Mouse (Mus musculus) kidney, embryonic 15.5 days (tissue): Measurements from ENCODE around the gene Adam17. TPM values are rescaled to one million over a fixed set of nuclear protein-coding genes. Genes with fewer than 3 reads are reported as not detected.

Experiments
- ATAC-seq: fragments of 200-750 bp; cut with Nextera tagmentation; replicated peaks from 2 replicates; pipeline ENCODE4 v1.8.0; 2017; ENCODE audit warnings: moderate TSS enrichment; ENCODE audit not compliant: low FRiP score
- H3K27ac ChIP-seq: fragments of 300-500 bp; sonication (generic); 2 replicates; pipeline ENCODE4 v1.5.1; 2015; ENCODE audit warnings: mild to moderate bottlenecking, inconsistent platforms
- H3K27me3 ChIP-seq: fragments of 300-500 bp; sonication (generic); 2 replicates; pipeline ENCODE4 v1.6.1; 2015; ENCODE audit warnings: inconsistent platforms
- H3K36me3 ChIP-seq: fragments of 300-500 bp; sonication (generic); 2 replicates; pipeline ENCODE4 v1.6.1; 2015; ENCODE audit warnings: inconsistent platforms
- H3K4me1 ChIP-seq: fragments of 300-500 bp; sonication (generic); 2 replicates; pipeline ENCODE4 v1.6.1; 2015; ENCODE audit warnings: inconsistent platforms
- H3K4me2 ChIP-seq: fragments of 300-500 bp; sonication (generic); 2 replicates; pipeline ENCODE4 v1.6.1; 2015; ENCODE audit warnings: moderate library complexity, mild to moderate bottlenecking, inconsistent platforms
- H3K4me3 ChIP-seq: fragments of 300-500 bp; sonication (generic); replicated peaks from 2 replicates; pipeline ENCODE4 v1.5.1; 2015; ENCODE audit warnings: mild to moderate bottlenecking, inconsistent platforms
- H3K9ac ChIP-seq: fragments of 300-500 bp; sonication (generic); 2 replicates; pipeline ENCODE4 v1.6.1; 2015; ENCODE audit warnings: mild to moderate bottlenecking, inconsistent platforms
- H3K9me3 ChIP-seq: fragments of 300-500 bp; sonication (generic); replicated peaks from 2 replicates; pipeline ENCODE4 v1.6.1; 2016; ENCODE audit warnings: inconsistent platforms
- WGBS: fragments of 180-500 bp; shearing (Covaris S2); methylation state at CpG from one replicate; pipeline ENCODE4 v1.1.7; 2015; ENCODE audit warnings: mixed read lengths; 5-methylcytosine and 5-hydroxymethylcytosine counted together
- polyA plus RNA-seq: library from polyadenylated mRNA; unstranded; fragments of >200 nt; fragmentation: Nextera tagmentation; extraction: Ambion mirVana; gene quantifications from 2 replicates; pipeline ENCODE4 v1.2.1, GENCODE M21; 2015

The Adam17 gene
- polyA plus RNA-seq, 1 experiment from 2014 or later = 44.9 TPM

DNA sequence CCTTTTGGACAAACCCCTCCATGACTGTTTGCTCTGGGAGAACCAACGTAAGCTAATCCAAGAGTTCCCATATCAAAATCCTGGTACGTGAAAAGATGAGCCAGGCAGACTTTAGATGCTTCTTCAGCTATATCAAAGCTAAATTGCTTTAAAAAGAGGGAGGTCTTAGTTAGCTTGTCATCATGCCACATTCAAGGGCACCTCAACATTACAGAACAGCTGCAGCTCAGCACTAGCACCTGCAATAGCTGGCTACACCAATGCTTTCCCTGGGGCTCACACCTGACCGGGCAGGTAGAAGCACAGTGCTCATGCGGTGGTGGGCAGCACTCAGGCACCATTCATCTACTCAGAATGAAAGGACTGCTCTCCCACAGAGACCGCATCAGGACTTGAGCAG is 32.8 kb downstream of the Adam17 start:
- Histone ChIP-seq H3K27ac (no peak overlapping the region), H3K4me1 (no peaks in the 10 kb centered on the region)

DNA sequence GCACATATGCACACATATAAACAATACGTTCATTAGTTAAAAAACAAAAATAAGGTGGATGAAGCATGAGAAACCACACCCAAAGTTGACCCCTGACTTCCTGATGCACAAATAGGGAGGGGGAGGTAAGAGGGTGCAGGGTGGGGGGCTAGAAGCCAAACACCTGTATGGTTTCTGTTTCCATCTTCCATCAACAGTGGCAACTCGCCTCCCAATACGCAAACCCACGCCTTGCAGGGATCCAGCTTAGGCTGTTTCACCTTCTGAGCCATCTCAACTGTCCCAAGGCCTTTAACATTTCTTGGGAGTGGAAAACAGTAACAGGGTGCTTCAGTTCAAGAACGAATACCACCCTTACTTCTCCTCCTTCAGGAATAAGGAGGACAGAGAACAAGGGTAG is 36.3 kb downstream of the Adam17 start:
- Histone ChIP-seq H3K9ac (no peak overlapping the region), H3K27me3 (no peaks in the 10 kb centered on the region), H3K36me3 (peaks cover 85% of the 10 kb centered on the region), H3K4me1 (no peaks in the 10 kb centered on the region), H3K27ac (no peak overlapping the region), H3K4me2 (no peak overlapping the region), H3K4me3 (no peak overlapping the region), H3K9me3 (no peaks in the 10 kb centered on the region)
- ATAC-seq = no peak
- 96% methylated on average over 5 of the region's 5 CpGs for WGBS

More for the DNA sequence above, 32.8 kb downstream of the Adam17 start:
- Histone ChIP-seq H3K36me3 (peaks cover 75% of the 10 kb centered on the region), H3K4me2 (no peak overlapping the region), H3K9me3 (no peaks in the 10 kb centered on the region), H3K27me3 (no peaks in the 10 kb centered on the region), H3K9ac (no peak overlapping the region), H3K4me3 (no peak overlapping the region)
- WGBS = 95% methylated on average over 5 of the region's 5 CpGs
- ATAC-seq = no peak

DNA sequence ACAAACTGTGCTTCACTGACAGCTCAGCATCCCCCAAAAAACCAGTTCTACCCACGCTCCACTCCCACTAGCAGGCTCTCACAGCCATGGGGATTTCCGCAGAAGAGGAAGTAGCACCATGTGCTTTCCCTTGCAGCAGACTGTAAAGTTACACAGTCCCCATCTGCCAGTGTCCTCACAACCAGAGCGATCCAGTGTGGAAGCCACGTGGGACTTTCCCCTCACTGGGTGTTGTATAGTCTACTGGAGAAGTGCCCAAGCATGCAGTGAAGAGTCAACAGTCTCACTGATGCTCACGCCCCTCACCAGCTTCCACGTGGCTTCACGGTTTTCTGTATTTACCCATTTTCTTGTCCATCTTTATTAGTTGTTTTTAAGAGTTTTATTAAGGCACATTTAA is 37.6 kb downstream of the Adam17 start:
- 87% methylated on average over 7 of the region's 7 CpGs for WGBS
- H3K36me3 ChIP-seq = peaks cover 89% of the 10 kb centered on the region
- H3K4me2 ChIP-seq = no peak overlapping the region
- H3K9me3 ChIP-seq = no peaks in the 10 kb centered on the region
- H3K27ac ChIP-seq = no peak overlapping the region
- ATAC-seq = no peak
- no peaks in the 10 kb centered on the region for H3K27me3 ChIP-seq
- H3K4me3 ChIP-seq = no peak overlapping the region
- H3K9ac ChIP-seq = no peak overlapping the region
- H3K4me1 ChIP-seq = no peaks in the 10 kb centered on the region

DNA sequence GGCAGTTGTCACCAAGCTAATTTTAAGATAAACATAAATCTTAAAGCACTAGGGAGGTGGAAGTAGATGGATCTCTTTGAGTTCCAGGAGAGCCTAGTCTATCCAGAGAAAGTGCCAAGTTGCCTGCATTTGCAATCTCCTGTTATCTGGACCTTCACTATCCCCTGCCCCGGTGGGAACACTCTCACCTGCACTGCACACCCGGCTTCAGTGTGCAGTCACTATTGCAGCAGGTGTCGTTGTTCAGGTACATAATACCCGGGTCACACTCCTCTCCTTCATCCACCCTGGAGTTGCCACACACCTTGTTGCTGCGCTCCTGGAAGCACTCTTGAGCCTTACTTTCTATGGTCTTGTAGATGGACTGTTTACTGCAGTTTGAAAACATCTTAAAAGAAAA is 39.7 kb downstream of the Adam17 start:
- Histone ChIP-seq H3K4me1 (no peaks in the 10 kb centered on the region), H3K4me2 (no peak overlapping the region), H3K27ac (no peak overlapping the region), H3K9me3 (no peaks in the 10 kb centered on the region), H3K36me3 (peaks cover 90% of the 10 kb centered on the region), H3K4me3 (no peak overlapping the region), H3K9ac (no peak overlapping the region), H3K27me3 (no peaks in the 10 kb centered on the region)
- 95% methylated on average over 5 of the region's 5 CpGs for WGBS
- no peak for ATAC-seq

DNA sequence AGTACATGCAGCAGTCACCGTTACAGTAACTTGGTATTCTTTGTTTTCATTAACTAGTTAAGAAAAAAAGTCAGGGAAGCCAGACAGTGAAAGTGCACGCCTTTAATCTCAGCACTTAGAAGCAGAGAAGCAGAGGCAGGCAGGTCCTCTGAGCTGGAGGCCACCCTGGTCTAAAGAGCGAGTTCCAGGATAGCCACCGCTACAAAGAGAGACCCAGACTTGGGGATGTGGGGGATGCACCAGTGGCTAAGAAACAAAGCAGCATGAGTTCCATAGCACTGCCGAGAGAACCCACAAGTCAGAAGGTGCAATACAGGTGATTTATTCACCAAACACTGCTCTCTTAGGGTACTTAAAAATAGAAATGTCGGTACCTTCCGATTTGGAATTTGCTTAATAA is 40.4 kb downstream of the Adam17 start:
- peaks cover 89% of the 10 kb centered on the region for H3K36me3 ChIP-seq
- no peak for ATAC-seq
- H3K9me3 ChIP-seq = no peaks in the 10 kb centered on the region
- no peaks in the 10 kb centered on the region for H3K4me1 ChIP-seq
- H3K27ac ChIP-seq = no peak overlapping the region
- H3K9ac ChIP-seq = no peak overlapping the region
- WGBS = 92% methylated on average over 7 of the region's 7 CpGs
- no peak overlapping the region for H3K4me2 ChIP-seq
- H3K27me3 ChIP-seq = no peaks in the 10 kb centered on the region
- no peak overlapping the region for H3K4me3 ChIP-seq

DNA sequence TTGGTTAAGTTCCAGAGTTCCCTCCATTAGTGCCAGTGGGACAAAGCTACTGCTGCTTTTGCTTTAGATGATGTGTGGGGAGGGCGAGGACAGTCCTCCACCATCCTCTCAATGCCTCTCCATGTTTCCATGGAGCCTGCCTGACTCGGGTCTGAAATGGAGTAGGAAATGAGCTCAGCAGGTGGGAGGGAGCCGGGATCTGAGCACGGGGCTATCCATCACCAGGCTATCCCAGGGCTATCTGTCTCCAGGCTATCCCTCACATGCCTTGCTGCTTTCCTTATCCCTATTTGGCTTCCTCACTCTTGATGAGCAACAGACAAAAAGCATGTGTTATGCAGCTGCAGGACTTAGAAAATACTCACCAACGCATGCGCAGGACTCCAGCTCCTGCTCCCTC is 41.7 kb downstream of the Adam17 start:
- Histone ChIP-seq H3K36me3 (peaks cover 94% of the 10 kb centered on the region), H3K4me1 (no peaks in the 10 kb centered on the region)
- 85% methylated on average over 6 of the region's 6 CpGs for WGBS

DNA sequence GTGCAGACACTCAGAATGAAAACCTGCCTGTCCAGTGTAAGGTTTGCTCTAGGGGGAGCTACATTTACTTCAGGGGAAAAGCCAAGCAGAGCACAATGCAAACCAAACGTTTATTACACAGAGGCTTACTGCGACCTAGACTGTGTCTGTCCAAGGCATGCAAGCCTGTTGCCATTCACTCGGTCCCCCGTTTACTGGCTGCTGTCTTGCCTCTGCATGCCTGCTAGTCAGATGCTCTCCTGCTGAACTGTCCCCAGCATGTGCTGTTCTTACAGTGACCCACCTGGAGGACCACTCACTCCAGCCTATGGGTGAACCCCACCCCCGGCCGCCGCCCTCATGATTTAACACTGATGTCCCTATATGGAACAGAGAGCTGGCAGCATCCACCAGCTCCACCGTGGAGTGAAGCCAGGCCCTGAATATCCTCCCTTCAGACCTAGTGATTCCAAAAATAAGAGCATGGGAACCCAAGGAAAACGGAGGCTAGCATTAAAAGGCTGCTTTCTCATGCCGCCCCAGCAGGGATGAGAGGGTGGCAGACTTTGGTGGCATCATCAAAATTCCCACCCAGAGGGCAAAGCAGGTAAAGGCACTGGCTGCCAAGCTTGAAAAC is 42.4 kb downstream of the Adam17 start:
- Histone ChIP-seq H3K9ac (no peak overlapping the region), H3K36me3 (peaks cover 94% of the 10 kb centered on the region), H3K4me1 (no peaks in the 10 kb centered on the region), H3K27me3 (no peaks in the 10 kb centered on the region), H3K4me3 (no peak overlapping the region), H3K9me3 (no peaks in the 10 kb centered on the region), H3K27ac (no peak overlapping the region), H3K4me2 (no peak overlapping the region)
- WGBS = 88% methylated on average over 10 of the region's 10 CpGs
- no peak for ATAC-seq

More for the DNA sequence above, 41.7 kb downstream of the Adam17 start:
- no peak overlapping the region for H3K4me3 ChIP-seq
- no peak for ATAC-seq
- H3K27me3 ChIP-seq = no peaks in the 10 kb centered on the region
- no peak overlapping the region for H3K9ac ChIP-seq
- no peak overlapping the region for H3K27ac ChIP-seq
- no peak overlapping the region for H3K4me2 ChIP-seq
- H3K9me3 ChIP-seq = no peaks in the 10 kb centered on the region

DNA sequence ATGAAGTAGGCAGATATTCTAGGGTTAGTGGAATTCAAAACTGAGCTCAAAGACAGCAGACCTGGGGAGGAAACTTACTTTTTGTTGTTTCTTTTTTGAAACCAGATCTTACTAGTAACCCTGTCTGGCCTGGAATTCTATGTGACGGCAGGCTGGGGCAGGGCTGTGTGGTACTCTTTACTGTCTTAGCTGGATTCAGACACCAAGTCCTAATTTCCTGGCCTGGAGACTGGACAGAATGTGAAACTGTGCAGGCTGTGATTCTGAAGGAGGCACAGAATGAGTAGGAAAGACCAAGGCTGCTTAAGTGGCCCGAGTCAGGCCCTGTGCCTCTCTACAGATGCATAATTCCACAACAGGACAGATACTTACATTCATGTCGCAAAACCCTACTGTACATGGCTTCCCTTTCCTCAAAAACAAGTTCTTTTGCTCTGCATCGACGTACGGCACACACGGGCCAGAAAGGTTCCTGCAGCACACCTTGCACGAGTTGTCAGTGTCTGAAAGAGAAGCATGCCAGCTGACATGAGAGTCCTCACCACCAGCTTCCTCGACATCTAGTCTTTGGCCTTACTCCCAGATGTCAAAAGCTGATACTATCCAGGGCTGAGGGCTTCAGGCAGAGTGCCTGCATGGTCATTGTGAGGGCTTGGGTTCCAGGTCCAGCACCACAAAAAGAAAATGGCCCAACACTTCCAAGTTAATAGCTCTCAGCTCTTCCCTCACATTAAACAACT is 43.6 kb downstream of the Adam17 start:
- Histone ChIP-seq H3K4me2 (no peak overlapping the region), H3K27me3 (no peaks in the 10 kb centered on the region), H3K4me1 (no peaks in the 10 kb centered on the region), H3K9ac (no peak overlapping the region), H3K9me3 (no peaks in the 10 kb centered on the region), H3K27ac (no peak overlapping the region), H3K36me3 (peaks cover 94% of the 10 kb centered on the region), H3K4me3 (no peak overlapping the region)
- WGBS = 85% methylated on average over 9 of the region's 9 CpGs
- no peak for ATAC-seq

DNA sequence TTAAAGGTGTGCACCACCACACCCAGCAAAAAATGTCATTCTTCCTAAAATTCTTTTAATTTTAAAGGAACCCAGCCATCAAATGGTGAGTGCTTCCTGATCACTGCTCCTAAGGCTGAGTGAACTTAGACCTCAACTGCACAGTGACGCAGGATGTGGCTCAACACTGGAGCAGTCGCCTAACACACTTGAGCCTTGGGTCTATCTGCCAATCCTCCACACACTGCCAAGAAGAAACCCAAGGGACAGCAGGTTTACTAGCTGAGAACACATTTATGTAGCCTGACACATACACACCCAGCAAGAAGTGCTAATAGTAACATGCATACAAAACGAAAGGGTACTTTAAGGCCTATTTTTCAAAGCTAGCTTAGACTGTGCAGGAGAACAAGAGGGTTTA is 47.1 kb downstream of the Adam17 start:
- no peak overlapping the region for H3K27ac ChIP-seq

DNA sequence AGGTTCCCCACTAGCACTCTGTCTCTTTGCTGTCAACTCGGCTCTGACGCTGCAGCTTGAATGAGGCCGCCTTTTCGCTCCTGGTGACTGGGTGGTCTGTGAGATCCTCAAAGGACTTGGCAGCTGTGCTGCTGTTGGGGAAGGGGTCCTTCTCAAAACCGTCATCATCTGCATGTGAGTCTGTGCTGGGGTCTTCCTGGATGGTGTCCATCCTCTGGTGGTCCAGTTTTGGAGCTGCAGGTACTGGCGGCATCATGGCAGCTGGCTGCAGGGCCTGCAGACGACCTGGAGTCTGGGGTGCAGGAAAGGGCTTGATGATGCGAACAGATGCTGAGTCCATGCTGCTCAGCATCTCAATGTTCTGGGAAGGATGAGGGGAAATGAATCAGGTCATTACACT is 48.2 kb downstream of the Adam17 start:
- ATAC-seq = no peak
- Histone ChIP-seq H3K4me3 (no peak overlapping the region), H3K27me3 (no peaks in the 10 kb centered on the region), H3K27ac (no peak overlapping the region), H3K4me2 (no peak overlapping the region), H3K36me3 (peaks cover 92% of the 10 kb centered on the region), H3K9ac (no peak overlapping the region), H3K4me1 (no peaks in the 10 kb centered on the region), H3K9me3 (no peaks in the 10 kb centered on the region)
- 94% methylated on average over 8 of the region's 8 CpGs for WGBS

More for the DNA sequence above, 47.1 kb downstream of the Adam17 start:
- Histone ChIP-seq H3K4me2 (no peak overlapping the region), H3K9me3 (no peaks in the 10 kb centered on the region), H3K36me3 (peaks cover 92% of the 10 kb centered on the region), H3K27me3 (no peaks in the 10 kb centered on the region), H3K4me3 (no peak overlapping the region), H3K4me1 (no peaks in the 10 kb centered on the region), H3K9ac (no peak overlapping the region)
- WGBS = 89% methylated on average over 3 of the region's 3 CpGs
- no peak for ATAC-seq

DNA sequence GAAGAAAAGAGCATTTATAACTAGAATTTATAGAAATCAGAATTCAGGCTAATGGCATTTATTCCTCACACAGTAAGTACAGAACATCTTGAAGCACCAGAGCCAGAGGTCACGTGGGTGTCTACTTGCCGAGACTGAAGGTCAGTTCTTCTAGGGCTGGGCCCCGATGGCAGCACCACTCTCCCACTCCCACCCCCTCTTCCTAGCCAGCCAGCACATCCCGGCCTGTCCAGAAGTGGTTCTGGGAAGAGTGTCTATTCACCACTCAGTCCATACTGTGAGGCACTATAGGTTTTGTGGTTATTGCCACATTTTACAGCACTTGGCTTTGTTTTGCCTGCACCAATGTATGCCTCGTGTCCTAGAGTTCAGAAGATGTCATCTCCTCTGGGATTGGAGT is 49.3 kb downstream of the Adam17 start:
- no peak for ATAC-seq
- H3K27ac ChIP-seq = no peak overlapping the region
- no peak overlapping the region for H3K4me2 ChIP-seq
- H3K9ac ChIP-seq = no peak overlapping the region
- H3K9me3 ChIP-seq = no peaks in the 10 kb centered on the region
- no peaks in the 10 kb centered on the region for H3K4me1 ChIP-seq
- 79% methylated on average over 5 of the region's 5 CpGs for WGBS
- no peaks in the 10 kb centered on the region for H3K27me3 ChIP-seq
- H3K4me3 ChIP-seq = no peak overlapping the region
- peaks cover 91% of the 10 kb centered on the region for H3K36me3 ChIP-seq

DNA sequence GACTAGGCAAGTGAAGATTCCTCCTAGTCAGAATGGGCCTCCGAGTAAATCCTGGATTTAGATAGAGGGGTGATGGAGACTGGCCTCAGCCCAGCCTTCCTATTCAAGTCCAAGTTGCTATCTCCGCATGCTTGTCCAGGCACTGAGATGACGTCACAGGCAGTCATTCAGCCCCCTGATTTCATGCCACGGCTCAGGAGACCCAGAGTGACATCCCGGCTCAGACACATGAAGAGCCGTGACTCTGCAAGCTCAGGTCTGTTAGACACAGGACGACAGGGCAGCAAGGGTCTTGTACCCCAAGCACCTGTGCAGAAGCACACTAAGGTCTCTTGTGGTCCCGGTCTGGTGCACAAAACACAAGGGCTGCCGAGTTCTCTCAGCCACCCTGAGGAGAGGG is 50.6 kb downstream of the Adam17 start:
- WGBS = 80% methylated on average over 9 of the region's 9 CpGs
- Histone ChIP-seq H3K9ac (no peak overlapping the region), H3K27me3 (no peaks in the 10 kb centered on the region), H3K4me2 (no peak overlapping the region), H3K4me3 (no peak overlapping the region), H3K4me1 (0 out of 2 replicates have a peak, but pooled peaks cover 5% of the 10 kb centered on the region), H3K27ac (no peak overlapping the region), H3K9me3 (no peaks in the 10 kb centered on the region), H3K36me3 (peaks cover 81% of the 10 kb centered on the region)
- no peak for ATAC-seq

DNA sequence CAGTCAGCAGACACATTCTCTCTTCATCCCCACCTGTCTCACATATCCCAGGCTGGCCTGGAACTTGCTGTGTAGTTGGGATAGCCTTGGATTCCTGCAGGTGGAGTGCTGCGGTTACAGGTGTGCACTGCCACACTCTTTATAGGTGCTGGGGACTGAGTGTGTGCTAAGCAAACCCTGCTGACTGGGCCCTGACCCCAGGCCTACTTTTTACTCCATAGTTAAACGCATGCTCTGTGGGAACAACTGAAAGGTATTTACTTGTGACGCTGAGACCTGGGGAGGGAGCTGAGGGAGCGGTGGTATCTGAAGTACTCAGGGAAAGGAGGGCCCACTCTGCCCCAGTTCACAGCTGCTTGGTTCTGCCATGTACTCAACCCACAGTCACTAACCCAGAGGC is 51.1 kb downstream of the Adam17 start:
- H3K9ac ChIP-seq = no peak overlapping the region
- ATAC-seq = no peak
- H3K27ac ChIP-seq = no peak overlapping the region
- H3K4me3 ChIP-seq = no peak overlapping the region
- no peaks in the 10 kb centered on the region for H3K27me3 ChIP-seq
- H3K36me3 ChIP-seq = peaks cover 76% of the 10 kb centered on the region
- H3K9me3 ChIP-seq = no peaks in the 10 kb centered on the region
- WGBS = 88% methylated on average over 4 of the region's 4 CpGs
- peaks cover 10% of the 10 kb centered on the region for H3K4me1 ChIP-seq
- no peak overlapping the region for H3K4me2 ChIP-seq
